Mouse (Mus musculus) testis, adult 2 months (tissue): ENCODE data around the gene Sgf29. TPM values are rescaled to one million over a fixed set of nuclear protein-coding genes. Genes with fewer than 3 reads are reported as not detected.
A peak's percentile ranks its signal among the peaks of the same experiment; 100 is the strongest.

Experiments used
- H3K27ac ChIP-seq: fragments of 200-500 bp; 2 replicates; pipeline ENCODE4 v1.5.1; 2012; ENCODE audit warnings: low read depth, low read length; ENCODE audit not compliant: control insufficient read depth, insufficient read depth
- H3K27me3 ChIP-seq: fragments of 200-500 bp; 2 replicates; pipeline ENCODE4 v1.6.1; 2012; ENCODE audit warnings: mild to moderate bottlenecking, low read length, moderate library complexity; ENCODE audit not compliant: control insufficient read depth, insufficient read depth
- H3K36me3 ChIP-seq: fragments of 200-500 bp; 2 replicates; pipeline ENCODE4 v1.6.1; 2012; ENCODE audit warnings: mild to moderate bottlenecking, low read length; ENCODE audit not compliant: control insufficient read depth, insufficient read depth
- H3K4me1 ChIP-seq: fragments of 200-500 bp; 2 replicates; pipeline ENCODE4 v1.6.1; 2012; ENCODE audit warnings: low read length; ENCODE audit not compliant: control insufficient read depth, insufficient read depth
- H3K4me3 ChIP-seq: fragments of 200-500 bp; 2 replicates; pipeline ENCODE4 v1.5.1; 2012; ENCODE audit warnings: low read depth, mild to moderate bottlenecking, low read length, moderate library complexity, mixed read lengths; ENCODE audit not compliant: control insufficient read depth
- CTCF ChIP-seq: fragments of 200-500 bp; IDR thresholded peaks from 2 replicates; pipeline ENCODE4 v1.5.1; 2012; ENCODE audit warnings: low read depth, mild to moderate bottlenecking, inconsistent platforms, low read length, moderate library complexity; ENCODE audit not compliant: control insufficient read depth, insufficient read depth, insufficient replicate concordance
- POLR2A ChIP-seq: fragments of 200-500 bp; IDR thresholded peaks from 2 replicates; pipeline ENCODE4 v1.6.1; 2012; ENCODE audit warnings: low read depth, mild to moderate bottlenecking, inconsistent platforms, low read length, moderate library complexity; ENCODE audit not compliant: control insufficient read depth
- polyA plus RNA-seq: library from polyadenylated mRNA; depleted of rRNA; stranded (reverse); fragments of >200 nt; gene quantifications from 2 replicates; pipeline ENCODE4 v1.2.3, GENCODE M21; 2012; rRNA removed

The Sgf29 gene
- polyA plus RNA-seq, 1 experiment: 405 TPM

DNA sequence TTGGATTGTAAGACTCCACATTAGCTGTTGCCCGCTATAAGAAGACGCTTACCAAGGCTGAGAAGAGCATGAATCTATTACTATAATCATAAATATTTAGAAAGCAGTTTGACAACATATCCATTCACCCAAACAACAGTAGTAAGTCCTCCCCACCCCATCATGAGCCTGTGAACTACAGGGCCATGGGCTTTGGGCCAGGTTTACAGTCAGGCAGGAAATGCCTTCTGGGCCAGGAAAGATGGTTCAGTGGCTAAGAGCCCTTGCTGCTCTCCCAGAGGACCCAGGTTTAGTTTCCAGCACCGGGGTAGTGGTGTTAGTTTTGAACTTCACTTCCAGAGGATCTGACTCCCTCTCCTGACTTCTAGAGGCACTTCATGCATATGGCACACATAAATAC, 68.5 kb downstream of the Sgf29 start:
- Histone ChIP-seq H3K4me3 (no peak overlapping the region), H3K27me3 (no peaks in the 10 kb centered on the region), H3K4me1 (no peaks in the 10 kb centered on the region), H3K36me3 (no peaks in the 10 kb centered on the region), H3K27ac (no peak overlapping the region)
- no peak for TF ChIP-seq POLR2A

DNA sequence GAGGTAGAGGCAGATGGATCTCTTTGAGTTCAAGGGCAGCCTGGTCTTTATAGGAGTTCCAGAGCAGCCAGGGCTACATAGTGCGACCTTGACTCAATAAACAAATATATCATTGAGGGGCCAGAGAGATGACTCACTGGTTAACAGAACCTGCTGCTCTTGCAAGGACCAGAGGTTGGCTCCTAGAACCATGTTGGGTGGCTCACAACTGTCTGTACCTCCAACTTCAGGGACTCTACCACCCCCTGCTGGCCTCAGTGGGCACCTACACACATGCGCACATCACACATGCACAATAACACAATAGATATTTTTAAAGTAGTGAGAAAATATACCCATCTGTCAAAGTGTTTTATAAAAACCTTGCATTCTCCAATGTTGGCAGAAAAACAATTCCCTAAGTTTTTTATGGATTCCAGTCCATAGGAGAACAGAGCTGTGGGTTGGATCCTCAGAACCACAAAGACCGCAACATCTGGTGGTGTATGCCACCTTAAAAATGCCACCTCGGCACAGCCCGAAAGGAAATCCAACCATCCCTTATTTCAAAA, 69.8 kb downstream of the Sgf29 start:
- Histone ChIP-seq H3K27ac (no peak overlapping the region), H3K36me3 (no peaks in the 10 kb centered on the region), H3K4me3 (no peak overlapping the region), H3K27me3 (no peaks in the 10 kb centered on the region), H3K4me1 (no peaks in the 10 kb centered on the region)
- TF ChIP-seq CTCF (peak; percentile 63; the same call in 1 of the 2 replicates), POLR2A (no peak)

DNA sequence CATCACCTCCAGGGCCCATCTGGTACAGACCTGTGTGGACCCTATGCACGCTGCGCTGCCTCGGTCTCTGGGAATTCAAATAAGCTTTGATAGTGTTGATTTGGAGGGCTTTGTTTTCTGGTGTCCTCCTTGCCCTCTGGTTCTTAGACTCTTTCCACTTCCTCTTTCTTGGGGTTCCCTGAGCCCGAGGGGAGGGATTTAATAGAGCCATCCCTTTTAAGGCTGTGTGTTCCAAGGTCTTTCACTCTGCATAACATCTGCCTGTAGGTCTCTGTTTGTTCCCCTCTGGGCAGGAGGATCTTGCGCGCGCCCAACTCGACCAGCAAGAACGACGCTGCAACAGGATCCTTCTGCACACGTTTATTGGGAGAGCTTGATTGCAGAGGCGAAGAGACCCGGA, 72.5 kb downstream of the Sgf29 start:
- Histone ChIP-seq H3K36me3 (no peaks in the 10 kb centered on the region), H3K4me1 (no peaks in the 10 kb centered on the region)
- no peak for TF ChIP-seq CTCF
- no peak for TF ChIP-seq POLR2A

More for the DNA sequence above, 72.5 kb downstream of the Sgf29 start:
- H3K27ac ChIP-seq: no peak overlapping the region
- H3K4me3 ChIP-seq: no peak overlapping the region
- no peaks in the 10 kb centered on the region for H3K27me3 ChIP-seq

Other genes with a start within 250 kb of the Sgf29 start
- gene Cd19, start 234.4 kb upstream of the Sgf29 start, polyA plus RNA-seq: 1.8 TPM in 2 replicates
- gene Rabep2, start 220.6 kb upstream of the Sgf29 start, polyA plus RNA-seq: 17.6 and 17.7 TPM in 2 replicates
- 1.5 and 1.6 TPM in 2 replicates for gene Atp2a1, start 186.2 kb upstream of the Sgf29 start, polyA plus RNA-seq
- 39.2 and 41.1 TPM in 2 replicates for gene Sh2b1, start 173.9 kb upstream of the Sgf29 start, polyA plus RNA-seq
- 43.5 and 50.2 TPM in 2 replicates for gene Tufm, start 161.9 kb upstream of the Sgf29 start, polyA plus RNA-seq
- 666 and 681 TPM in 2 replicates for gene Atxn2l, start 145.9 kb upstream of the Sgf29 start, polyA plus RNA-seq
- 144 and 157 TPM in 2 replicates for gene Eif3c, start 82.9 kb upstream of the Sgf29 start, polyA plus RNA-seq
- gene Apobr, start 64.4 kb upstream of the Sgf29 start, polyA plus RNA-seq: 0.16 and 1.3 TPM in 2 replicates
- 34.9 and 42.7 TPM in 2 replicates for gene Cln3, start 63.5 kb upstream of the Sgf29 start, polyA plus RNA-seq
- gene Il27, start 54.4 kb upstream of the Sgf29 start, polyA plus RNA-seq: not detected in 2 replicates
- 1.4 and 2.6 TPM in 2 replicates for gene Nupr1, start 18.4 kb upstream of the Sgf29 start, polyA plus RNA-seq
- gene Sult1a1, start 27.1 kb downstream of the Sgf29 start, polyA plus RNA-seq: 5.8 and 7.1 TPM in 2 replicates
- 35.7 and 38.7 TPM in 2 replicates for gene Bola2, start 46.1 kb downstream of the Sgf29 start, polyA plus RNA-seq
- 8.3 and 9.5 TPM in 2 replicates for gene Slx1b, start 46.5 kb downstream of the Sgf29 start, polyA plus RNA-seq
- gene Coro1a, start 58.5 kb downstream of the Sgf29 start, polyA plus RNA-seq: 2.5 and 2.6 TPM in 2 replicates
- 337 and 349 TPM in 2 replicates for gene Mapk3, start 110.3 kb downstream of the Sgf29 start, polyA plus RNA-seq
- gene Gdpd3, start 117.0 kb downstream of the Sgf29 start, polyA plus RNA-seq: 3.5 and 3.9 TPM in 2 replicates
- 74.3 and 92.1 TPM in 2 replicates for gene Ypel3, start 127.6 kb downstream of the Sgf29 start, polyA plus RNA-seq
- gene Tbx6, start 132.2 kb downstream of the Sgf29 start, polyA plus RNA-seq: 1.1 and 1.2 TPM in 2 replicates
- gene Ppp4c, start 143.2 kb downstream of the Sgf29 start, polyA plus RNA-seq: 252 and 262 TPM in 2 replicates
- 7.9 and 9.8 TPM in 2 replicates for gene Fam57b, start 148.4 kb downstream of the Sgf29 start, polyA plus RNA-seq
- gene 4930451I11Rik, start 182.3 kb downstream of the Sgf29 start, polyA plus RNA-seq: 103 and 114 TPM in 2 replicates
- 1.9 and 2.2 TPM in 2 replicates for gene Doc2a, start 198.1 kb downstream of the Sgf29 start, polyA plus RNA-seq
- 76.6 and 77.1 TPM in 2 replicates for gene Hirip3, start 212.7 kb downstream of the Sgf29 start, polyA plus RNA-seq
- gene Ino80e, start 213.1 kb downstream of the Sgf29 start, polyA plus RNA-seq: 74.1 and 80.9 TPM in 2 replicates
- 43.5 and 49.4 TPM in 2 replicates for gene Taok2, start 235.4 kb downstream of the Sgf29 start, polyA plus RNA-seq